Mouse (Mus musculus): ENCODE measurements around the gene Hyal3.

- TF ChIP-seq ZC3H11A (IDR thresholded peaks at IDR 0.05; ENCODE audit: borderline replicate concordance, low read depth, low read length) = no peak
- no peak for TF ChIP-seq HCFC1 (IDR thresholded peaks at IDR 0.05; ENCODE audit: borderline replicate concordance, insufficient read depth, low read length)
- TF ChIP-seq ZNF384 (IDR thresholded peaks at IDR 0.05; ENCODE audit: low read depth, low read length) = no peak
- TF ChIP-seq CHD2 (IDR thresholded peaks at IDR 0.05; ENCODE audit: low read depth, low read length) = no peak
- TF ChIP-seq MAFK (IDR thresholded peaks at IDR 0.05; ENCODE audit: insufficient read depth, low read depth, low read length) = no peak
Measured at GRCm38 (mm10) chr9:107582509-107583062, 2.0 kb downstream of the Hyal3 start.

Data from ES-E14 (cell line).